Mouse (Mus musculus) CH12.LX (cell line): Measurements from ENCODE around the gene Lrch4.

Experiments
- CTCF ChIP-seq, 2 experiments: IDR thresholded peaks in 1 of 2; conservative IDR thresholded peaks in 1 of 2; 2 replicates each; pipeline ENCODE4 v1.5.1; 2011 to 2012; ENCODE audit warnings: low read depth in 2 of 2, low read length in 2 of 2, improper control_type of control experiment in 1 of 2, inconsistent platforms in 1 of 2, mild to moderate bottlenecking in 1 of 2, moderate library complexity in 1 of 2
- EP300 ChIP-seq: IDR thresholded peaks from 2 replicates; pipeline ENCODE4 v1.6.1; 2011; ENCODE audit warnings: low read length, improper control_type of control experiment
- ETS1 ChIP-seq: conservative IDR thresholded peaks from 2 replicates; pipeline ENCODE4 v1.6.1; 2012; ENCODE audit warnings: low read depth, mild to moderate bottlenecking, inconsistent platforms, low read length, improper control_type of control experiment, moderate library complexity
- MAZ ChIP-seq: IDR thresholded peaks from 2 replicates; pipeline ENCODE4 v1.6.1; 2012; ENCODE audit warnings: low read depth, mild to moderate bottlenecking, inconsistent platforms, low read length, improper control_type of control experiment, moderate library complexity
- RCOR1 ChIP-seq: conservative IDR thresholded peaks from 2 replicates; pipeline ENCODE4 v1.6.1; 2012; ENCODE audit warnings: low read depth, mild to moderate bottlenecking, inconsistent platforms, low read length, improper control_type of control experiment

- TF ChIP-seq ETS1 (no peak), EP300 (no peak), CTCF (conservative IDR thresholded peaks at IDR 0.05 in 1 of 2, IDR thresholded peaks at IDR 0.05 in 1 of 2; ENCODE audit: low read depth in 2 of 2, low read length in 2 of 2) (no peak), MAZ (no peak), RCOR1 (no peak)
Measured at GRCm38 (mm10) chr5:137596601-137597261, 32.2 kb upstream of the Lrch4 start.
